In genomic region chr10:78365555-78365954, GRCm38 (mm10) we compare ENCODE assay signal across 33 mouse cellular contexts. TPM values are rescaled to one million over a fixed set of nuclear protein-coding genes. Genes with fewer than 3 reads are reported as not detected.
DNase-seq lines count a peak whose midpoint lies in the region; ATAC-seq and TF ChIP-seq lines count a peak whose summit lies in the region.
"Had no signal": no experiment of that assay in that cellular context is flagged by ENCODE, and none has a peak within 500 bp of the region (broad histone marks: within the 10 kb centered on the region; RNA-seq: fewer than 3 reads in every experiment).

No protein-coding gene starts in this region.

- no peaks in the 10 kb centered on the region for H3K9me3 ChIP-seq in liver, embryonic 13.5 days (replicated peaks)
- H3K9me3 ChIP-seq in liver, postnatal 0 days (ENCODE audit: low read length), result no peaks in the 10 kb centered on the region
- H3K9me3 ChIP-seq in E14TG2a.4 (ENCODE audit: low read length), result no peaks in the 10 kb centered on the region
- H3K9me3 ChIP-seq: embryonic facial prominence, embryonic 10.5 days; embryonic facial prominence, embryonic 13.5 days; forebrain, embryonic 13.5 days; heart, embryonic 10.5 days; heart, embryonic 13.5 days had no signal

- peak overlapping the region; percentile 74 for H3K9ac ChIP-seq in liver, embryonic 13.5 days
- H3K9ac ChIP-seq in liver, postnatal 0 days (replicated peaks), result no peak overlapping the region
- H3K9ac ChIP-seq: embryonic facial prominence, embryonic 13.5 days; forebrain, embryonic 13.5 days; heart, embryonic 13.5 days; hindbrain, embryonic 14.5 days had no signal

- no peaks in the 10 kb centered on the region for H3K36me3 ChIP-seq in liver, embryonic 13.5 days
- H3K36me3 ChIP-seq in liver, postnatal 0 days (replicated peaks; ENCODE audit: insufficient read depth, low read length), result no peaks in the 10 kb centered on the region
- H3K36me3 ChIP-seq in E14TG2a.4 (ENCODE audit: insufficient read depth, low read length), result no peaks in the 10 kb centered on the region
- H3K36me3 ChIP-seq: embryonic facial prominence, embryonic 10.5 days; embryonic facial prominence, embryonic 13.5 days; heart, embryonic 10.5 days; heart, embryonic 13.5 days had no signal

- peaks cover 45% of the 10 kb centered on the region for H3K4me1 ChIP-seq in liver, embryonic 13.5 days (replicated peaks)
- H3K4me1 ChIP-seq in liver, postnatal 0 days (ENCODE audit: insufficient read depth), result peaks cover 24% of the 10 kb centered on the region
- peaks cover 80% of the 10 kb centered on the region for H3K4me1 ChIP-seq in E14TG2a.4 (replicated peaks; ENCODE audit: low read depth, low read length)
- H3K4me1 ChIP-seq: embryonic facial prominence, embryonic 10.5 days had no signal

- no peak overlapping the region for H3K4me3 ChIP-seq in liver, embryonic 13.5 days (replicated peaks)
- H3K4me3 ChIP-seq in liver, postnatal 0 days (ENCODE audit: low read depth, low read length), result no peak overlapping the region
- H3K4me3 ChIP-seq in E14TG2a.4 (replicated peaks; ENCODE audit: low read length), result peak overlapping the region; percentile 59
- H3K4me3 ChIP-seq: embryonic facial prominence, embryonic 10.5 days; embryonic facial prominence, embryonic 13.5 days; erythroblast, embryonic 14.5 days; forebrain, embryonic 13.5 days; gastrocnemius, adult 2 months; heart, adult 2 months; heart, embryonic 10.5 days; heart, embryonic 13.5 days had no signal

- intact Hi-C loops in gastrocnemius, postnatal 36 days (cut with DNase I), result no loop called here
- intact Hi-C loops in left cerebral cortex, postnatal 10 days (cut with DNase I), result no loop called here

- WGBS in liver, embryonic 13.5 days (ENCODE audit: insufficient replicate concordance), result 74% methylated on average over 6 of the region's 6 CpGs
- WGBS in liver, postnatal 0 days (ENCODE audit: insufficient replicate concordance), result 80% methylated on average over 6 of the region's 6 CpGs

- DNase-seq in liver, embryonic 13.5 days, result no peak
- DNase-seq in liver, postnatal 0 days, result no peak
- peak; percentile 46 for DNase-seq in ES-CJ7 (ENCODE audit: low read depth, low spot score)
- DNase-seq in ZHBTc4 (ENCODE audit: low read depth, low spot score), result peak; percentile 25
- DNase-seq in gastrocnemius, postnatal 36 days, result no peak
- no peak for DNase-seq in left cerebral cortex, postnatal 10 days (ENCODE audit: extremely low spot score in 1 of 2, low spot score in 2 of 2)
- DNase-seq in thymus, postnatal 25 days, result no peak
- DNase-seq: adrenal gland, postnatal 14 days; B cell, adult 2 months; cerebellum, adult 11-12 months; cerebellum, adult 8-10 months; cerebellum, postnatal 10 days; cerebellum, postnatal 36 days; embryo, embryonic 11 days; gastrocnemius, adult 2 months; gastrocnemius, postnatal 14 days; heart, adult 2 months; heart, postnatal 14 days; heart, postnatal 4 days had no signal

- peak overlapping the region; percentile 13; the same call in 1 of the 2 replicates for H3K4me2 ChIP-seq in liver, embryonic 13.5 days
- H3K4me2 ChIP-seq in liver, postnatal 0 days (ENCODE audit: low read depth, low read length), result no peak overlapping the region
- H3K4me2 ChIP-seq: embryonic facial prominence, embryonic 13.5 days; forebrain, embryonic 13.5 days; heart, embryonic 13.5 days; hindbrain, embryonic 14.5 days had no signal

- peak overlapping the region; percentile 97 for H3K27ac ChIP-seq in liver, embryonic 13.5 days
- H3K27ac ChIP-seq in liver, postnatal 0 days (ENCODE audit: low read depth), result no peak overlapping the region
- H3K27ac ChIP-seq: embryonic facial prominence, embryonic 10.5 days; embryonic facial prominence, embryonic 13.5 days; forebrain, embryonic 13.5 days; gastrocnemius, adult 2 months; heart, adult 2 months; heart, embryonic 10.5 days; heart, embryonic 13.5 days; hindbrain, embryonic 14.5 days; hindbrain, postnatal 0 days had no signal

- no peak for ATAC-seq in liver, embryonic 13.5 days (ENCODE audit: low read depth)
- ATAC-seq in liver, postnatal 0 days, result no peak
- ATAC-seq: forebrain, embryonic 13.5 days; forebrain, embryonic 16.5 days; hindbrain, postnatal 0 days; inflammation-experienced regulatory T-cells, adult 6 months; intestine, embryonic 16.5 days had no signal

- TF ChIP-seq EP300 in liver, postnatal 0 days (IDR thresholded peaks at IDR 0.05; ENCODE audit: low read depth), result no peak

- H3K27me3 ChIP-seq in liver, embryonic 13.5 days, result peaks cover 13% of the 10 kb centered on the region; the same call in 1 of the 2 replicates
- no peaks in the 10 kb centered on the region for H3K27me3 ChIP-seq in liver, postnatal 0 days (ENCODE audit: insufficient read depth, low read length)
- peaks cover 41% of the 10 kb centered on the region for H3K27me3 ChIP-seq in E14TG2a.4 (ENCODE audit: insufficient read depth, low read length)
- H3K27me3 ChIP-seq: CH12.LX; embryonic facial prominence, embryonic 13.5 days; forebrain, embryonic 13.5 days had no signal

- TF ChIP-seq CTCF in liver, postnatal 0 days (IDR thresholded peaks at IDR 0.05; ENCODE audit: low read depth), result no peak
- no peak for TF ChIP-seq CTCF in E14TG2a.4 (conservative IDR thresholded peaks at IDR 0.05; ENCODE audit: low read length)

RNA-seq across cellular contexts. Expression of gene Agpat3, which starts 13.3 kb away (rescaled TPM):
- 18.1 and 19.5 TPM in 2 replicates for polyA plus RNA-seq in liver, embryonic 13.5 days (2015; fragmentation: Nextera tagmentation; extraction: Ambion mirVana)
- 154 and 171 TPM in 2 replicates for polyA plus RNA-seq in liver, postnatal 0 days (2015; fragmentation: Nextera tagmentation; extraction: Ambion mirVana)
- 100 to 1,000 TPM; 106 to 126 TPM for total RNA-seq in gastrocnemius, postnatal 36 days (2021)
- 100 to 1,000 TPM; 251 to 263 TPM for total RNA-seq in left cerebral cortex, postnatal 10 days (2021)
- total RNA-seq: MEL had no signal

RNA-seq across cellular contexts. Expression of gene Rrp1, which starts 47.3 kb away (rescaled TPM):
- 160 and 177 TPM in 2 replicates for polyA plus RNA-seq in liver, embryonic 13.5 days (2015; fragmentation: Nextera tagmentation; extraction: Ambion mirVana)
- polyA plus RNA-seq in liver, postnatal 0 days (2015; fragmentation: Nextera tagmentation; extraction: Ambion mirVana), result 93.5 and 95.5 TPM in 2 replicates
- 10 to 100 TPM; 53.3 to 63.7 TPM for total RNA-seq in gastrocnemius, postnatal 36 days (2021)
- total RNA-seq in left cerebral cortex, postnatal 10 days (2021), result 100 to 1,000 TPM; 345 to 346 TPM

RNA-seq across cellular contexts. Expression of gene Cstb, which starts 59.9 kb away (rescaled TPM):
- 97.6 and 107 TPM in 2 replicates for polyA plus RNA-seq in liver, embryonic 13.5 days (2015; fragmentation: Nextera tagmentation; extraction: Ambion mirVana)
- 177 and 187 TPM in 2 replicates for polyA plus RNA-seq in liver, postnatal 0 days (2015; fragmentation: Nextera tagmentation; extraction: Ambion mirVana)
- 10 to 100 TPM; 13.6 to 13.8 TPM for total RNA-seq in gastrocnemius, postnatal 36 days (2021)
- total RNA-seq in left cerebral cortex, postnatal 10 days (2021), result 10 to 100 TPM; 33.8 to 37.4 TPM

Comparison
In these comparisons a context has a peak if more than half of its experiments do, and no peak if none do; other contexts are left out.
1. DNase-seq: peak in ES-CJ7 (single experiment) and ZHBTc4 (single experiment); none in liver, embryonic 13.5 days (single experiment), liver, postnatal 0 days (single experiment), gastrocnemius, postnatal 36 days (0 of 2), left cerebral cortex, postnatal 10 days (0 of 2) and thymus, postnatal 25 days (single experiment).
2. RNA of gene Rrp1, which starts 47.3 kb away (total RNA-seq): 345 to 346 TPM in left cerebral cortex, postnatal 10 days; 53.3 to 63.7 TPM in gastrocnemius, postnatal 36 days; every median in the first group is over 4 times any median in the second.